Mouse (Mus musculus) CD8-positive naive resting alpha-beta T cell, adult 2 months (primary cell): Measurements from ENCODE around the gene Tmem184b.

ENCODE experiments used
- DNase-seq, 2 experiments: peaks; one replicate each; pipeline ENCODE4 v3.0.0; 2022; ENCODE audit warnings: low read depth in 2 of 2, low spot score in 2 of 2

Tmem184b gene

DNA sequence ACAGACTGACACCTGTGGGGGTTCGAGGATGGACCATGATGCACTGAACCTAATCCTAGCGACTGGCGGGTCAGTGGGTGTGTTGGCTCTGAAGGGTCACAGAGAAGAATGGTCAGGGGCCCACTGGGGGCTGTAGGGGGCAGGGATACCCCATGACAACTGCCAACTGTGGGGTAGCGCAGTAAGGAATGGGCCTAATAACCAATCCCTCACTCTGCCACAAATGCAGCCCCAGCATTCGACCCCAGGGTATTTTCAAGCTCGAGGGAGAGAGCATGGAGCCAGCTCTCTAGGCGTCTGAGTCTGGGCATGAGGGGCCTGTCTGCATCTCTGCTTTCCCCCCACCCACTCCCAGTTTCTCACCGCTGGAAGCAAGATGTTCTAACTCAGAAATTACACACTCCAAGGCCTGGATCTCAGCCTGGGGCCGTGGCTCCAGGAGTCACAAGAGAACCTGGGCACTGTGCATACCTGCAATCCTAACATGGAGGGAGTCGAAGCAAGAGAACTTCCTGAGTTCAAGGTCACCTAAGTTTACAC lies 27.2 kb upstream of the Tmem184b start:
- DNase-seq: no peak

DNA sequence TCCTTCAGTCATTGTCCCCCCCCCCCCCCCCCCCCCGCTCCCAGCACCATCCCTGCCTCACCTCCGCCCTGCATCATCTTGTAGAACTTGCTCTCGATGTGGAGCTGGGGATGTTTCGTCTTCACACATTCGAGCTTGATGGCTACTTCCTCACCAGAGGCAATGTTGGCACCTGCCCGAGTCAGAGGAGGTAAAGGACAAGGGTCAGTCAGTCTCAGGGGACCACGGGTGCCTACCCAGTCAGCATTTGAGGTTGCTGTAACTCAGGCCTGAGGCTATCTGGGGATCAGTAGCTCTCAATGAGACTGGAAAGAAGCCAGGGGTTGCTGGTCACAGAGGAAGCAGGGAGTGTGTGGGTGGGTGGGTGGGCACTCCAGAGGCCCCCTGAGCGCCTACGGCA lies 26.6 kb upstream of the Tmem184b start:
- no peak for DNase-seq

DNA sequence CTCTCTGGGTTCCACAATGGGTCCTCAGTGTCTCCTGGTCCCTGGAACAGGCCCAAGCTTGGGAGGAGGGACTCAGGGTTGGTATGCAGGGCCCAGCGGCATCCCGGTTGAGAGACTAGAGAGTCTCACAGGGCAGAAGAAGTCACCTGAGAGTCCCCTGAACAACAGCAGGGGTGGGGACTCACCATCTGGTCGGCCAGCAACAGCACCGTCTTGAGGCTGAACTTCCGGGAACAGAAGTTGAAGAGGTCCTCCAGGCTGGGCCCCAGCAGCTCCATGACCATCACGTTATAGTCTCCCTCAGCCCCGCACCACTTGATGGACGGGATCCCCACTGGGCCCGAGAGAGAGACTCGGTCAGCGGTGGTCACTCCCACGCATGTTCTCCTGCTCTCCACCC lies 26.2 kb upstream of the Tmem184b start:
- no peak for DNase-seq

DNA sequence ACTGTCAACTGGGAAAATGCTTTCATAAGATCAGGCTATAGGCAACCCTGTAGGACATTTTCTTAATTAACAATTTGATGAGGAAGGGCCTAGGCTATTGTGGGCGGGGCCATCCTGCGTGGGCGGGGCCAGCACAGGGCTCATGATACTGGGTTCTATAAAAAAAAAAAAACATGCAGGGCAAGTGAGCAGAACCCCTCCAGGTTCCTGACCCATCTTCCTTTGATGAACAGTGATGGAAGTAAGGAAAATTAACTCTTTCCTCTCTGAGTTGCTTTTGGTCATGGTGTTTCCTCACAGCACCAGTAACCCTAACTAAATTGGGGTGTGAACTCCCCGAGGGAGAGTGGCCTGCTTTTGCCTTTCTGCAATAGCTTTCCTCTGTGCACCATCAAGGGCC lies 25.2 kb upstream of the Tmem184b start:
- DNase-seq: no peak

DNA sequence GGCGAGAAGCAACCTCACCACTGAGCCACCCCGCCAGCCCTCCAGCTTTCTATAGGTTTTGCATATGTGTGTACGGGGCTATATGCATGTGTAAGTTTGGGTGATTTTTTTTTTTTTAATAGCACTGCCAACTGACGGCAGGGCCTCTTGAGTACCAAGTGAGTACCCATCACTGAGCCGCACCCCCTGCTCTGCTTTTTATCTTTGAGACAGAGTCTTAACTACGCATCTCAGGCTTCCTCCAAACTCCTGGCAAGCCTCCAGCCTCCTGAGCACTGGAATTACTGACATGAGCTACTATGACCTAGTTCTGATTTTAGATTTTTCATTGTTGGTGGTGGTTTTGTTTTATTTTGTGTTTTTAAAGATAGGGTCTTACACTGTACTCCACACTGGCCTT lies 24.1 kb upstream of the Tmem184b start:
- DNase-seq: no peak

DNA sequence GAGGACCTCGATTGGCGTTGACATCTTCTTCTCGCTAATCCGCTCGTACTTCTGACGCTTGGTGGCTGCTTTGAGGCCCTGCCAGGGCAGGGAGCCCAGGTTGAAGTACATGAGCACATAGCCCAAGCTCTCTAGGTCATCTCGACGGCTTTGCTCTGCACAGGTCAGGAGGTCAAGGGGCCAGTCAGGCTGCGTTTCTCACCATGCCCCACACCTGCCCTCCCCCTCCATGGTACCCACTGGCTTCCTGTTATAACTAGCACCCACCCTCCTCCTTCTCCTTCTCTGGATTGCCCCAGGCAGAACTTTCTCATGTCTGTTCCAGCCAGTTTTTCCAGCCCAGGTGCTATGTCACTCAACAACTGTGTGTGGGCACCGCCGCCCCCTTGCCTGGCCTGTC lies 22.1 kb upstream of the Tmem184b start:
- no peak for DNase-seq

DNA sequence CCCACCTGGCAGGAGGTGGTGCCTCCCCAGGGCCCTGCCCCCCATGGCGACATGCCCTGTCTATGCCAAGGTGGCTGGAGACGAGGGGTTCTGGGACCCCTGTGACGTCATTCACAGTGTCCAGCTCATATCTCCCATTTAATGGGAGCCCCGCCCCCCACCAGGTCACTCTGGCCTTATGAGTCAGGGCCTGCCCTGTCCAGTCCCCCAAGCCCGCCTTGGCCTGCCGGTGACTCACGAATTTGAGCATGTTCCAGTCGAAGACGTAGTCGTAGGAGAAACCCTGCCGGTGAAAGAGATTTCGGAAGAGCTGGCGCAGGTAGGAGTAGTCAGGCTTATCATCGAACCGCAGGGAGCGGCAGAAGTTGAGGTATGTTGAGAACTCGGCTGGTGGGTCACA lies 21.2 kb upstream of the Tmem184b start:
- DNase-seq: no peak

DNA sequence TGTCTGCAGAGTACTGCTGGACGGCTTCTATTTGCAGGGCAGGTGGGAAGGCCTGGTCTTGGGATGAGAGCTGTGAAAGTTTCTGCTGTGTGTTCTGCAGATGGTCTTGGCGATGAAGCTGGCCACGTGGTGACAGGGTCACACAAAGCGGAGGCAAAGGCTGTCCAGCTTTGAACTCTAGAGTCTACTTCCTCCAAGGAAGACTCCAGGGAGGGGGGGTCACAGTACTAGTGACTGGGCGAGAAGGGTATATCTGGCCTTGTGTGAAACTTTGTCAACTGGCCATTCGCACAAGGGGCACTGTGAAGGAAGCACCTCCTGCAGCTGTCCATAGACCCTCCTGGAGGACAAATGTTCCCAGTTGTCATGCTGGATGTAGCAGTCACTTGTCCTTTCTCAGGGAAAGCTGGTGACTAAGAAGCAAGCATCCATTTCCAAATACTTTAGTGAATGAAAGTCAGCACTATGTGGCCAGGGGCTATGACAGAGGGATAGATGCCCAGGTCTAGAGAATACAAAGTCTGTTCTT lies 19.4 kb upstream of the Tmem184b start:
- DNase-seq: no peak

DNA sequence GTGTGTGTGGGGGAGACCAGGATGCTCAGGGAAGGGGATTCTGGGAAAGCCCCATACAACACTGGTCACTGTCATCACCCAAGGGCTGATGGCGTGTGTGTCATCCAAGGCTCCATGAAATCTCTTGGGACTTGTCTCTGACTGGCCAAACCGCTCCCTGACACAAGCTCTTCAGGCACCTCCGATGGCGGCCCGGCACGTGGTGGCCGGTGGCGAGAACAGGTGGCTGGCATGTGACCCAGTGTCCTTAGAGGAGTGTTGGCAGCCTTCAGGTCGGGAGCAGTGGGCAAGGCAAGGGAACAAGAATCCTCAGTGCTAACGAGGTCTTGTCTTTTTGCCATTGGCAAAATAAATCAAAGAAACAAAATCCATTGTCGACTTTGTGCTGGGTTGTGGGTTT lies 15.3 kb upstream of the Tmem184b start:
- DNase-seq: no peak

DNA sequence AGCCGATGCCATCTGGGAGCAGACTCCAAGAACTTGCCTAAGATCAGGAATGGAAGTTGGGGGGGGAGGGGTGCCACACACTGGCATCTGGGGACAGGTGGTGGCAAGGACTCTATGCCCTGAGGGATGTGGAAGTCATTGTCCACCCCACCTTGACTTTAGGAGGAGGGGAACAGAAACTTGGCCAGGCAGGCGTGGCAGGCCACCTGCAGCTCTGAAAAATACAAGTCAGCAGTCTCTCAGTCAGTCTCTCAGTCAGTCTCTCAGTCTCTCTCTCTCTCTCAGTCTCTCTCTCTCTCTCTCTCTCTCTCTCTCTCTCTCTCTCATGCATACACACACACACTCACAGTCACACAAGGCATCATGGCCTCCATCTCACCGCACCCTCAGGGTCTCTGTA lies 14.9 kb upstream of the Tmem184b start:
- no peak for DNase-seq

DNA sequence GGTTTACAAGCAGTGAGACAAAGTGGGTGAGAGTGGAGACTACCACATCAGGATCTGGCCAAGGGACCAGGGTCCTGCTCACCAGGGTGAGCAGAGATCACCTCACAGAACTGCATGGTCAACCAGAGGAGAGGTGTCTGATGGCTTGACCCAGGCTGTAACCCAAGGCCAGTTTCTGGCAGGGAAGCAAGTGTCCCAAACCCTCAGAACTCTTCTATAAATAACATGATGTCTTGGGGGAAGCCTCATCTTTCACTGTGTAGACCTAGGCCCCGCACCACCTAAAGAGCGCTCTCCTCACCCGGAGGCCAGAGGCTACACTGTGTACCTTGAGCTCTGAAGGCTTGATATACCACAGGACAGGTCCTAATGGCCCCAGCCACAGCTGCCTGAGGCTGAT lies 14.0 kb upstream of the Tmem184b start:
- no peak for DNase-seq

DNA sequence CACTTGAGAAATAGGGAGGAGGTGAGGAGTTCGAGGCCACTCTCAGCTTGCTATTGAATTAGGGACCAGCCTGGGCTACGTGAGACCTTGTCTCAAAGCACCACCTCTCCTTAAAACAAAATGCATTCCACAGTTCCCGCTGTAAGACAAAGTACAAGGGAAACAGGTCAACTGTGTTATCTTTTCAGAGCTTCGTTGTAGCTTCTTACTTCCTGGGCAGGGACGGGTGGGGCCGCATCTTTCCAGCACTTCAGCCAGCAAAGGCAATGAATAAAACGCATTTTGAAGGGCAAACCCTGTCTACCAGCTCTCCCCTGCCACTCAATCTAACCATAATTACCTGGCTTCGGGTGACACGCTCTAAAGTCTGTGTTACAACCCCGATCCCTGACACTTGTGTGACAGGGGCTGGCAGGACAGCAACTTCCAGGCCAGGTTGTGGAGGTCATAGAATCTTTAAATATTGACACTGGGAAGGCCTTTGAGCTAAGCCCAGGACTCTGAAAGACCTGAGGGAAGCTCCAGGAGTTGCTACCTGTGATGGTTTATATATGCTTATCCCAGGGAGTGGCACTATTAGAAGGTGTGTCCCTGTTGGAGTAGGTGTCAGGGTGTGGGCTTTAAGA lies 13.2 kb upstream of the Tmem184b start:
- no peak for DNase-seq

DNA sequence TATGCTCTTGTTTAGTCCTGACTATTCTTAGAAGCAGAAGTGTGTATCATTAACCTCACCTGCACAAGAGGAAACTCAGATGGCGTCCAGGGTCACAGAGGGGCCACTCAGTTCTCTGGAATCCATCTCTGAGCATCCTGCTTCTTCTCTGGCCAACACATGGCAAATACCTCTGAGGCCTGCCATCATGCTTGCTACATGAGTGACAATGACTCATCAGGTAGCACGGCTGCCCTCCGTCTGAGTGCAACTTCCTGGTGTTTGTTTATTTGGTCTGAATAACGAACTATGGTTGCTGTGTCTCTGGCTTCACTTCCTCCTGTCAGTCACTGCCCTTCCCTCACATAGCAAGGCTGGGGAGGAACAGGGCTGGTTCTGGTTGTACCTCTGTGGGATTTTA lies 11.1 kb upstream of the Tmem184b start:
- no peak for DNase-seq

DNA sequence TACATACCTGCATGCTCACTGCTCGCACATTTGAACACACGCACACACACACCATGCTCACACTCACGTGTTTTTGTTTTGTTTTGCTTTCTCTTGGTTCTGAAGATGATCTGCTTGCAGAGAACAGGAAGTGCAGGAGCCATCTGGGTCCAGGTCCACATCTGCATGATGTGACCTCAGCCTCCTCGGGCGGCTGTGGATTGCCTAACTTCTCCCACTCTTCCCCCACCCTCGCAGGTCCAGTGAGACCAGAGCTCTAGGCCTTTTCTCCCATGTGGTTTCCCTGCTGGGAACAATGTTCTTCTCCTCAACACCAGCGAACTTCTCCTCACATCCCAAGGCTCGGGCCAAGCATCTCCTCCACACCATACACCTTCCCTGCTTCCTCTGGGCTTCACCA lies 10.4 kb upstream of the Tmem184b start:
- no peak for DNase-seq

DNA sequence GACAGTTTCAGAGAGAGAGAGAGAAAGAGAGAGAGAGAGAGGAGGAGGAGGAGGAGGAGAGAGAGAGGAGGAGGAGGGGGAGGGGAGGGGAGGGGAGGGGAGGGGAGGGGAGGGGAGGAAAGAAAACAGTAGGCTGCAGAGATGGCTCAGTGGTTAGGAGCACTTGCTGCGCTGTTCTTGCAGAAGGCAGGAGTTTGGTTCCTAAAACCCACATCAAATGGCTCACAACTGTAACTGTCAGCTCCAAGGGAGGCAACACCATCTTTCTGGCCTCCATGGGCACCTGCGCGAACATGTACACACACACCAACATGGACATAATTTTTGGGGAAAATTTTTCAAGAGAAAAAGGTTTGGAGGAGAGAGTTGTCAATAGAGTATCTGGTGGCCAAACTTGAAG lies 9.8 kb upstream of the Tmem184b start:
- DNase-seq: no peak

DNA sequence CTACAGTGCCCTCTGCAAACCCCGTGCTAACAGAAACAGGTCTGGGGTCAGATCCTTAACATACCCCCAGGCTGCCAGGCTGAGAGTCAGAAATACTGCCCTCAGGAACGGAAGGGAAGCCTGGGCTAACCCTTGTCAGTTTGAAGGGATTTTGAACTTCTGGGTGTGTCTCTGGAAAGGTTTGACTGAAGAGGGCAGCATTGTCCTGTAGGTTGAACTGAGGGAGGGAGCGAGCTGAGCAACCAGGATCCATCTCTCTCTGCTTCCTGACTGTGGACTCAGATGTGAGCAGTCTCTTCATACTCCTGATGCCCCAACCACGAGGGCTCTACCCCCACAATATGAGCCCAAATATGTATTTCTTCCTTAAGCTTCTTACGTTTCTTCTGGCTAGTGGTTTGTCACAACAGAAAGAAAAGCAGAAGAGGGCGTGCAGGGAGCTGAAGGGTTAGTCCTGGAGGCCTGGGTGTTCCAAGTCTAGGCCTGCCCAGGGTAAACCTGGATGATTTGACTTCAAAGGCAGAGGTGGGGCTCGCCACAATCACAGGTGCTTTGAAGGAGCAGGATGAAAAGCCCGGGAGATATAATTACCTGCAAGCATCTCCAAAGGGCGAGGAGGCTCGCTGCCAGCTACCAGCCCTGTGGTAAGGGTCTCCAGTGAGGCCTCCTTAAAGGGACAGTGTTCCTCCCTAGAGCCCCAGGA lies 8.1 kb upstream of the Tmem184b start:
- no peak for DNase-seq

DNA sequence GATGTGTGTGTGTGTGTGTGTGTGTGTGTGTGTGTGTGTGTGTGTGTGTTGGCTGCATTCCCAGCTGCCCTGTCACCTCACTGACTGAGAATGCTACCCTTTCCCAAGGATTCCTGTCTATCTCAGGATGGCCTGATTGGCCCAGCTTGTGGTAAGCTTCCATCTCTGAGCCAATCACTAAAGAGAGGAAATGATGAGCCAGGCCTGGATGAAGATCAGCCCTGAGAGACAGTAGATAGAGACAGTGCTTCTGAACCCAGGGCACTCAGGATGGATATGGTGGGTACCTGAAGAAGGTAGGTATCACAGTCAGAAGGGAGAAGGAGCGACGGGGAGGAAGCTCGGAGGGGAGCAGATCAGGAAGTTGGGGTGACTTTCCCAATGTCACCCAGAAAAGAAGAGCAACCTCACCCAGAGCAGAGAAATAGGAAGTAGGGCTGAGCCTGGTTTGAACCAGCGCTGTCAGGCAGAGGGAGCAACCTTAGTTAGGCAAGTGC lies 5.8 kb upstream of the Tmem184b start:
- DNase-seq: no peak

DNA sequence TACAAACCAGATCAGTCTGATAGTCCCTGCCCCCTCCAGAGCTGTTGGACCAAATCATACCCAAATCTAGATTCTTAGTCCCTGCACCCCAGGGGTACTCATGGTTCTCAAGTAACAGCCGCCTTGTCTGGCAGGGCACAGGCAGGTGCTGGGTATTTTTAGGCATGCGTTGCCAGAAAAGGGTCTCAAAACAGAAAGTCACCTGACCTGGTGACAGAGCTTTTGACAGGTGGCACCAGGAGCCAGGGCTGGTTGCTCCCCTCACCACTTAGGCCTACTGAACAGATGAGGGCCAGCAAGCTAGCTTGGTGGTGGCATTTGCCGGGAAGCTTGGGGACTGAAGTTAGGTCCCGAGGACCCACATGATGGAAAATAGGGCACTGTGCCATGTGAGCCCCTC lies 3.2 kb upstream of the Tmem184b start:
- no peak for DNase-seq

DNA sequence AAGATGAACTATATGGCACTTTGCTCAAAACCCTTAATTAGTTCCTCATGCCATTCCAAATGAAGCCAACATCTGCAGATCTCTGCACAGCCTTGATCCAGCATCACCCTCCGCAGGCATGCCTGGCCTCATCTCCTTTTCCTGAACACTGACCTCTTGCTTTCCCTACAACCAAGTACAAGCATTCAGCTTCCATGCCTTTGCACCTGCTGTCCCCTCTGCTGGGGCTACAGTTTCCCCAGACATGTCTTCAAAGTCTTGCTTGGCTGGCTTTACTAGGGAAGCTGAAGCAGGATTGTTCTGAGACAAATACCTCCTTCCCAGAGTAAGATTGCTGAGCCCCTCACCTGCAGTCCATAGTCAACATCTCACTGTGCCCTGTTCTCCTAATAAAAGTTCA lies 908 bp upstream of the Tmem184b start:
- no peak for DNase-seq

DNA sequence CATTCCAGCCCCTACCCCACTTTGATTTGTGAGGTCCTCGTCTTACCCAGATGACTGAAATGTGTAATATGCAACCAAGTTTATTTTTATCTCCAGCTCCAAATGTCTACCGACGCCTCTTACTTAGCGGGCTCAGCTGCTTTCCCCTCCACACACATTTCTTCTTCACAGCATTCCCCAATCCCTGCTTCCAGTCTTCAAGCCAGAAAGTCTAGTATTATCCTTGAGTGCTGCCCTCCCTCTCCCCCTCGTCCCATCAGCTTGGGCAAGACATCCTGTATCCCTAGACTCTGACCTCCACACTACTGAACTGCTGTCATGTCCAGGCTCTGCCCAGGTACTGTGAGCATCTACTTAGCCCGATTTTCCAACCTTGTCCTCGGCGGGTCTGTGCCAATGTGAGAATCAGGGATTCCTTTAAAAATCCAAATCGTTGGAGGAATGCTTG lies 418 bp upstream of the Tmem184b start:
- DNase-seq: no peak

DNA sequence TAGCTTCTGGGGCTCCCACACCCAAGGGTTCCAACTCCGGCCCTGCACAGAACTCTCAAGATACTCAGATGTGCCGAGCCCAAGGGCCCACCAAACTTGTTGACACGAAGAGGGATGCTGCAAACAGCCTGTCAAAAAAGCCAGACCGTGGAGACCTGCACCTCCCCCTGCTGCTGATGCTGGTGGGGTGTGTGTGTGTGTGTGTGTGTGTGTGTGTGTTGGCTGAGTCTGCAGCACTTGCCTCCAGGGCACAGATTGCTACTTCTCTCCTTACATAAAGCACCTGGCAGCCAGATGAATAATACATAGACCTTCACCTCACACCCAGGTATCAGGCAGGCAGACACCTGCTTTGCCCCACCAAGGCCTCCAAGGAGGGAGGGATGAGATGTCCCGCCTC lies 1.2 kb downstream of the Tmem184b start:
- peak in 1 of 2 experiments; percentile 17 for DNase-seq

DNA sequence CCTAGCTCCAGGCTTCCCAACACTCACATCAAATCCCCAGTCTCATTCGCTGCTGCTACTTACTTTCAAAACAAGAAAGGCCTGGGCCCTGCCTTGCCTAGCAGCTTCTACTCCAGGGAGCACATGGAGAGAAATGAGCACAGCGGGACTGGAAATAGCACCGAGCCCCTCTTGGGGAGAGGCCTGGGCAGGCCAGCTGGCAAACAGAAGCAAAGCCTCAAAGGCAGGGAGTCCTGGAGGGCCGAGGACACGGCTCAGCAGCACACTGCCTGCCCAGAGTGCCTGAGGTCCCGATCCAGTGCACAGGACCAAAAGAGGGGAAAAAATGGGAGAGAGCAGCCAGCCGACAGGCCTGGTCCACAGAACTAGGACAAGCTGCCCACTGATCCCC lies 2.4 kb downstream of the Tmem184b start:
- no peak for DNase-seq
